8 mouse cellular contexts compared by ENCODE assay signal in the genomic region with DNA sequence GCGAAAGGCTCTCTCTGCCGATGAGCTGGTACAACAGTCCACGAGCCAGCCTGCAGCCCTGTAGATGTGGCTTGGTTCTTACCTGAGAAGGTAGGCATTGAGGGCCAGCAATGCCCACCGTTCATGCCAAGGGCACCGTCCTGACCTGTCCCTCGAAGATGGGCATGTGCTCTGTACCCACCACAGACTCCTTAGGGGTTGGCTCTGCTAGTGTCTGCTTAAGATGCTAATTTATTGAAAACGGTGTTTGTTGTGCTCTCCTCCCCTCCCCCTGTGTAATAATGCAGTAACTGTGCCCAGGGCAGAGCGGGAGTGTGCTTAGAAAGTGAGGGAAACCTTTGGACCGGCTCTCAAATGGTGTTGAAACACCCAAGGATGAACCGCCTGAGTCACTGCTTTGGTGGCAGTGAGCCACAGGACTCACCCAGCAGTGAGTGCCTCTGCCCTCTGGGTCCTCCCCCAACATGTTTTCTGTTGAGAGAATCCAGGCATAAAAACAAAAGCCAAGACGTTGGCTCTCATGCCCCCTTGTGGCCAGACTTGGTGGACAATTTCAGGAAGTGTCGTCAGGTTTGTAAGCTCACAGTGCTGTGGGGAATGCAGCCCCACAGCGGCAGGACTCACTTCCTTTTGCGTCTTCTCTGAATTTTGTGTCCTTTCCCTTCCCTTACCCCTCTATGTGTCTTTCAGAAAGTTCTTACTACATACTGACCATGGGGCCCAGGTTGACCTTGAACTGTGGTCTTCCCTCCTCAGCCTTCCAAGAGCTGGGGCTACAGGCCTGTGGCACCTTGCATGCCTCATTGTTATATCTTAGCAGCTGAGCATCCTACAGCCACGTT.
DNase-seq lines count a peak whose midpoint lies in the region.

No protein-coding gene starts in this region.

- peaks cover 51% of the 10 kb centered on the region for H3K4me1 ChIP-seq in megakaryocyte, embryonic 14.5 days

- H3K27me3 ChIP-seq in megakaryocyte, embryonic 14.5 days (replicated peaks), result no peaks in the 10 kb centered on the region

- peak; percentile 58 for DNase-seq in WW6 (ENCODE audit: low read depth, low spot score)
- peak; percentile 86 to 92 for DNase-seq in cerebellum, postnatal 4 days (ENCODE audit: low spot score in 2 of 2)
- peak; percentile 90 to 91 for DNase-seq in gastrocnemius, adult 8-10 months (ENCODE audit: low spot score in 2 of 2)
- DNase-seq in hindlimb bud, embryonic 11.5 days (ENCODE audit: extremely low spot score, low read depth, low spot score), result peak; percentile 94
- peak; percentile 82 to 91 for DNase-seq in left cerebral cortex, adult 8-10 months (ENCODE audit: low spot score in 2 of 2)
- DNase-seq in right cerebral cortex, postnatal 10 days (ENCODE audit: low spot score in 2 of 2), result peak; percentile 91 to 93
- DNase-seq in urinary bladder, postnatal 25 days (ENCODE audit: low spot score), result peak; percentile 89

- peak overlapping the region; percentile 87 for H3K4me3 ChIP-seq in megakaryocyte, embryonic 14.5 days (replicated peaks)

- H3K36me3 ChIP-seq in megakaryocyte, embryonic 14.5 days (replicated peaks; ENCODE audit: low read length), result peaks cover 6% of the 10 kb centered on the region

- peaks cover 14% of the 10 kb centered on the region for H3K9me3 ChIP-seq in megakaryocyte, embryonic 14.5 days

Comparison
In these comparisons a context has a peak if more than half of its experiments do, and no peak if none do; other contexts are left out.
1. Peak in every context shown above with its lines: DNase-seq and H3K4me3 ChIP-seq.